Mouse (Mus musculus) cortical plate, adult 2 months (tissue): ENCODE results near the gene Rph3al. TPM values are rescaled to one million over a fixed set of nuclear protein-coding genes. Genes with fewer than 3 reads are reported as not detected.
A peak's percentile ranks its signal among the peaks of the same experiment; 100 is the strongest.

Source experiments
- H3K27ac ChIP-seq: fragments of 200-500 bp; 2 replicates; pipeline ENCODE4 v1.5.1; 2012; ENCODE audit warnings: low read length, control low read depth, inconsistent platforms; ENCODE audit not compliant: insufficient read depth
- H3K4me1 ChIP-seq: fragments of 200-500 bp; 2 replicates; pipeline ENCODE4 v1.6.1; 2011; ENCODE audit warnings: low read length; ENCODE audit not compliant: control insufficient read depth, insufficient read depth
- H3K4me3 ChIP-seq: fragments of 200-500 bp; 2 replicates; pipeline ENCODE4 v1.5.1; 2011; ENCODE audit warnings: mild to moderate bottlenecking, low read length, control low read depth; ENCODE audit not compliant: insufficient read depth
- CTCF ChIP-seq: fragments of 200-500 bp; IDR thresholded peaks from 2 replicates; pipeline ENCODE4 v1.5.1; 2011; ENCODE audit warnings: mild to moderate bottlenecking, control low read depth, low read length; ENCODE audit not compliant: insufficient read depth; ENCODE audit errors: extremely low read depth
- POLR2A ChIP-seq: fragments of 200-500 bp; IDR thresholded peaks from 2 replicates; pipeline ENCODE4 v1.6.1; 2011; ENCODE audit warnings: mild to moderate bottlenecking, low read length, control low read depth; ENCODE audit not compliant: insufficient read depth; ENCODE audit errors: extremely low read depth
- polyA plus RNA-seq: library from polyadenylated mRNA; depleted of rRNA; stranded (reverse); fragments of >200 nt; gene quantifications from 2 replicates; pipeline ENCODE4 v1.2.3, GENCODE M21; 2012

Gene Rph3al
- polyA plus RNA-seq, 1 experiment = 1.7 TPM

DNA sequence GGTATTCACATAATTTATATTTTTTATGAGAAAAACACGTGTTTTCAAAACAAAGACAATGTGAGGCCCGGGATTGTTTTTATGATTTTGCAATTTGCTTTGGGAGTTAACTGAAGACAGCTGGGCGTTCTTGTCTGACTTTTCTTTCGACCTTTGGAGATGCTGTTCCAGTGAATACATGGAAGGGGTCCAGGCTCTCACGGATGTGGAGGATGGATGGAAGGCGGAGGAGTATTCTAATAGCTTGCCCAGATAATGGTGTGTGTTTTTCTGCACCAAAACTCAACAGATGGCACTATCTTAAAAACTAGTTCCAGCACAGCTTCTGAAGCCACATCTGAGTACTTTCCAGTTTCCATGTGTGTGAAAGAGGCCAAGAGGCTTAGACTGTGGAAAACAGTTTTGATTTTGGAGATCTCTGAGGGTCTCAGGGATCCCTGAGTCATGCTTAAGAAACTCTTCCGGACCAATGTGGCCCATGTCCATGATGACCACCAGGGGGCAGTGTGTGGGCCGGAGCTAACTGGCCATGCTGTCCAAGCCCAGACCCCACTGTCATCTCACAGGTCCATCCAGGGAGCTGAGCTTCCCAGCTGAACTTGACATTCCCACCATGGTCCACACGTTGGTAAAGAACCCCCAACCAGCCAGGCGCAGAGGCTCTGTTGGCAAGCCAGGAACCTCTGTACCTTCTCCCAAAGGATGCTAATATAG, 25.1 kb downstream of the Rph3al start:
- TF ChIP-seq POLR2A (no peak), CTCF (peak; percentile 60)
- H3K27ac ChIP-seq = no peak overlapping the region
- H3K4me3 ChIP-seq = no peak overlapping the region
- H3K4me1 ChIP-seq = no peaks in the 10 kb centered on the region

DNA sequence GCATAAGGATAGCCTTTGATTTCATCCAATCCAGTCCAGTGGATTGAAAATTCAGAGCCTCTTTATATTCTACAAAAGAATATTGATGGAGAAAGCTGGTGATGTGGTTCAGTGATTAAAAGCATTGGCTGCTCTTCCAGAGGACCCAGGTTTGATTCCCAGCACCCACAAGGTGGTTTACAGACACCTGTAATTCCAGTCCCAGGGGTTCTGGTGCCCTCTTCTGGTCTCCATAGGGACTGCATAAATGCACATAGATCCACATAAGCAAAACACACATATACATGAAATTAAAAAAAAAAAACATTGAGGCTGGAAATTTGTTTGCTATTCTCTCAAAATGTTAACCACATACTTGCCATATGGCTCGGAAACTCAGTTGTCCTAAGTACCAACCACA, 26.3 kb downstream of the Rph3al start:
- Histone ChIP-seq H3K4me3 (no peak overlapping the region), H3K27ac (no peak overlapping the region), H3K4me1 (no peaks in the 10 kb centered on the region)
- TF ChIP-seq CTCF (no peak), POLR2A (no peak)

DNA sequence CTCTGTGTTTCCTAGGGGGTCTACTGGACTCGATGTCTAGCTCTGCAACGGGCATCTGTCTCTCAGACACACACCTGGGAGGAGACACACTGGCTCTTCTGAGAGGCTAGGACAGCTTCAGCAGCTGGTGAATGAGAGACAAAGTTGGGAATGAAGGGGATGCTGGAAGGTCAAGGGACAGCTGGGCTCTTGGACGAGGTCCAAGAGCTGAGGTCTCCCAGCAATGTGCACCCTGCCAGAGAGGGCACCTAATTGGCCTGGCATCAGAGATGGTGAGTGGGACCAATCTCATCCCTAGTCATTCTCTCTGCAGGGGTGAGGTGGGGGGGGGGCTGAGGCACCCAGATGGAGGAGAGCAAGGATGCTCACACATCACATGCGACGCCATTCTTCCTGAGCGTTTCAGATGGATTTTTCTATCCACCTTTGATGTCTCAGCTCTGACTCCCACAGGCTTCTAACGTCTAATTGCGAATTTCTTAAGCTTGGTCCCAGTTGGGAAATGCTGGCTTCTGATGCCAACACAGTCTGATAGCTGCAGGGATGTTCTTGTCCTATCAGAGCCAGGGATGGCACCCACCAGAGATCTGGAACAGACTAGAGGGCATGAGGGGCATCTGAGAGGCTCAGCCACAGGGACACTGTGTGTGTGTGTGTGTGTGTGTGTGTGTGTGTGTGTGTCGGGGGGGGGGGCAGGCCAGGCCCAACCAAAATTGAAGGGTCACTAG, 28.4 kb downstream of the Rph3al start:
- Histone ChIP-seq H3K4me1 (no peaks in the 10 kb centered on the region), H3K27ac (no peak overlapping the region), H3K4me3 (no peak overlapping the region)
- no peak for TF ChIP-seq POLR2A

DNA sequence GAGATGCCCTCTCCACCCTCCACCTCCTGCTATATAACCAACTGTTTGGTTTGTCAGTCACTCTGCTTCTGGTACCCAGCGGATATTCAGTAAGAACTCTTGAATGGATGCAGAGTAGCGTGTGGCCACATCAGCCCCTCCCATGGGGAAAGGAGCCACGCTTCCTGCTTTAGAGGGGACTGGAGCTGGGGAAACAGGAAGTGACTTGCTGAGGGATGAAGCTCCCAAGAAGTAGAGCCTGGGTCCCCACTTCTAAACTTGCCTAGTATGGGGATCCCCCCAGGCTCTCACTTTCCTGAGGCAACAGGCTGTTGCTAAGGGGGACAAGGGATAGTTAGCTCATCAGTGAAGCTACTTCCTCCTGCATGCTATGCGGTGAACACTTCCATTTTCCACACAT, 30.8 kb downstream of the Rph3al start:
- Histone ChIP-seq H3K4me3 (no peak overlapping the region), H3K4me1 (no peaks in the 10 kb centered on the region), H3K27ac (no peak overlapping the region)
- TF ChIP-seq CTCF (no peak), POLR2A (no peak)

DNA sequence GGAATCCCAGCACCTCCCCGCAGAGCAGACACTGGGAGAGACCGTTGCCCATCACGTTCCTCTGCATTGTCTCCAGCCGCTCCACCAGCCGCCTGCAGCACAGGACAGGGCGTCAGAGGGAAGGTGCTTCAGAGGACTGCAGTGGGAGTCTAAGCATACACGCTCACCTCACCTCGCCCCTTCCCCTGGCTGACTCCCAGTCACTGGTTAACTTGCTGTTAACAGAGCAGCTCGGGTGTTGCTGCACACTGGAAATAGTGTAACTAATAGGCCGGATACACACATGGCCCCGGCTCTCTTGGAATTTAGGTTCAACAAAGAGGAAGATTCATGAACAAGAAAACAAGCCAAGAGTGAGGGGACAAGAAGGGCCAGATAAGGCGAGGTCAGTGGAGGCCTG, 31.7 kb downstream of the Rph3al start:
- Histone ChIP-seq H3K4me3 (no peak overlapping the region), H3K27ac (no peak overlapping the region), H3K4me1 (no peaks in the 10 kb centered on the region)
- no peak for TF ChIP-seq POLR2A
- TF ChIP-seq CTCF = no peak

DNA sequence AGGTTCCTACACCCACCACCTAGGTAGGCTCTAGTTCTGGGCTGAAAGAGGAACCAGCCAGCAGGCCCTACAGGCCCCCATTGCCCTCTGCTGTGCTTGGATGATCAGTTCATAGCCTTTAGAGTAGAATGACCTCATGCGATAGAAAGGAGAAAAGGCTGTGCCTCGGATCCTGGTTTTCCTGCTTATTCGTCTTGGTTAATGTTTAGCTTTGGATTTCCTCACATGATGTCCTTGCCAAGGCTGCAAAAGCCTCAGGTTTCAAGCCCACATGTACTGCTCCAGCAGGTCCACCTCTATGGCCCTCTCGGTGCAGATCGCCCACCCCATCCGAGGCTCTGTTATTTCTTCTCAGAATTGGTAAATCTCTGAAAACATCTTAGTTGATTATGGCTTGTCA, 33.2 kb downstream of the Rph3al start:
- H3K4me1 ChIP-seq = no peaks in the 10 kb centered on the region
- no peak for TF ChIP-seq CTCF
- TF ChIP-seq POLR2A = no peak
- H3K27ac ChIP-seq = no peak overlapping the region
- no peak overlapping the region for H3K4me3 ChIP-seq

DNA sequence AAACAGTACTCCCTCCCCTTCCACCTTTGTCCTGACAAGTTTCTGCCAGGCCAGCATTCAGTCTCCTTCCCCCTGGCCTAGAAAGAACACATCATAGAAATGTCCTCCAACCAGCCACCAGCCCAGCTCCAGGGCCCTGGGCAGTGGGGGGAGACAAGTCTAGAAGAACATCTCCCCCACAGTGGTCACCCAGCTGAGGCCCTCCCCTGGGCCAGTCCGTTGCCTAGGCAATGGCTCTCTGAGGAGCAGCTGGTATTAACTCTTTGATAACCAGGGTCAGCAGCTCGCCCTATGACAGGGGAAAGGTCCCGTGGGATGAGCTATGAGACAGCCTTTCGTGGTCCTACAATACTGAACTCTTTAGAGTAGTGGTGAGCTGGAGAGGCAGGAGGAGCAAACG, 33.7 kb downstream of the Rph3al start:
- no peak for TF ChIP-seq POLR2A
- TF ChIP-seq CTCF = no peak
- Histone ChIP-seq H3K27ac (no peak overlapping the region), H3K4me1 (no peaks in the 10 kb centered on the region)

DNA sequence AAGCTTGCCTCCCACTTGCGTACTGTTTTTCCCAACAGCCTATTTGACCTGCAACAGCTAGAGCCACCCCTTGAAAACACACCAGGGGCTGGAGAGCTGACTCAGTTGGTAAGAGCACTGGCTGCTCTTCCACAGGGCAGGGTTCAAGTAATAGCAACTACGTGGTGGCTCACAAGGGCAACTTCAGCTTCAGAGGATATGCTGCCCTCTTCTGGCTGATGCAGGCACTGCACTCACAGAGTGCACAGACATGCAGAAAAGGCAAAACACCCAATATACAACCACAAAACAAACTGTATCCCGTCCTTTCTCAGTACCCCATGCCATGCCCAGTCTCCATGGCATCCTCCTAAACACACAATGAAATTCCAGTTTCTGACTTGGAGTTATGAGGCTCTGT, 34.7 kb downstream of the Rph3al start:
- Histone ChIP-seq H3K4me3 (no peak overlapping the region), H3K27ac (no peak overlapping the region), H3K4me1 (no peaks in the 10 kb centered on the region)
- no peak for TF ChIP-seq POLR2A
- TF ChIP-seq CTCF = peak; percentile 48

More for the DNA sequence above, 33.7 kb downstream of the Rph3al start:
- H3K4me3 ChIP-seq = no peak overlapping the region

DNA sequence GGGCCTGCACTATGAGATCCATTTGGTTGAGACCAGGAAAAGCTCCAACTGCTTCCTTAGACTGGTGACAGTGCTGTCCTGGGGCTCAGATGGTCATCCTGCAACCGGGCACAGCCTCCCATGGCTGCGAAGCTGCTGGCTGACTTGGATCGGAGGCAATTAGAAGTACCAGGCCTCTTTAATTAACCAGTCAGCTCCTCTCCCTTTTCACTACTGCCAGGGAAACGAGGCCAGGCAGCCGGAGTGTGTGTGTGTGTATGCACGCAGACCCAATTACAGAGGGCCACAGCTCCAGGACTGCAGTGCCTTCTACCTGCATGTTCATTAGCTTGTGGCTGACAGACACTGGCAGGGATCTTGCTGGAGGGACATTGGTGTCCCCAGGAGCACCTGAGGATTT, 36.9 kb downstream of the Rph3al start:
- Histone ChIP-seq H3K4me1 (no peaks in the 10 kb centered on the region), H3K27ac (no peak overlapping the region), H3K4me3 (no peak overlapping the region)
- TF ChIP-seq POLR2A (no peak), CTCF (no peak)

DNA sequence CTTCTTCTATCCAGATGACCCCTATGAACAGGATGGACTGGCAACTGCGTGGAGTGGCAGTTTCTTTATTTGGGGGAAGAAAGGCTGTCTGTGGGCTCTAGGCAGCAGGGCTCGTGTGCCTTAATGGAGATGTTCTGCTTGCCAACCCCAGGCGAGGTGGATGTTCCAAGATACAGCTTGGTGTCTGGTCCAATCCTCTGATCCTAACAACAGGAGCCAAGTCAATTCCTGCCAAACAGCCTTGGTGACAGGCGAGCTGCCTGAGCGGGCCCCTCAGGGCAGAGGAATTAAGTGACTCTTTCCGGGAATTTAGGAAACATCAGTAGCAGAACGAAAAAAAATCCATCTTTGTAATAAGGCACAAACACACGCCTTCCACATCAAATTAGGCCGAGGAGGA, 38.6 kb downstream of the Rph3al start:
- H3K4me1 ChIP-seq = no peaks in the 10 kb centered on the region
- TF ChIP-seq POLR2A (no peak), CTCF (no peak)
- no peak overlapping the region for H3K27ac ChIP-seq
- no peak overlapping the region for H3K4me3 ChIP-seq

DNA sequence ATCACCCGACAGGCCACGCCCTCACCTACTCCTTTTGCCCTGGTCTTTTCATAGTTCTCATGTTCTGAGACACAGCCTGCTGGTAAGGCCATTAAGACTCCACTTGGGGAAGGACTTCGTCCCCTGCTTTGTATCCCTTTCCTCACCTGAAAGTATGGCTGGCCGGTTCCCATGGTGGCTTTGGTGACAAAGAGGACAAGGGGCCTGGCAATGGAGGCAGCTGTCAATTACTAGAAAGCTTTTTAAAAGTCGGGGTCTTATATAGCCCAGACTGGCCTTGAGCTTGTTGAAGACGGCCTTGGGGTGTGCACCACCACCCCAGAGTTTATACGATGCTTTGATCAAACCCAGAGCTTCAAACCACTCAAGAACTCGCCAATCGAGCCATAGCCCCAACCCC, 39.7 kb downstream of the Rph3al start:
- no peak for TF ChIP-seq POLR2A
- TF ChIP-seq CTCF = no peak
- H3K27ac ChIP-seq = no peak overlapping the region
- no peak overlapping the region for H3K4me3 ChIP-seq
- H3K4me1 ChIP-seq = no peaks in the 10 kb centered on the region
